ENCODE assay signal across 26 mouse cellular contexts in genomic region chr10:21335534-21335933, GRCm38 (mm10). TPM values are rescaled to one million over a fixed set of nuclear protein-coding genes. Genes with fewer than 3 reads are reported as not detected.
DNase-seq lines count a peak whose midpoint lies in the region; ATAC-seq and TF ChIP-seq lines count a peak whose summit lies in the region.
"Had no signal": no experiment of that assay in that cellular context is flagged by ENCODE, and none has a peak within 500 bp of the region (broad histone marks: within the 10 kb centered on the region; RNA-seq: fewer than 3 reads in every experiment).

No protein-coding gene starts in this region.

- no peak for TF ChIP-seq CTCF in liver, postnatal 0 days (IDR thresholded peaks at IDR 0.05; ENCODE audit: low read depth)

- H3K9ac ChIP-seq in liver, embryonic 13.5 days = no peak overlapping the region
- H3K9ac ChIP-seq in liver, postnatal 0 days (replicated peaks) = no peak overlapping the region
- H3K9ac ChIP-seq: embryonic facial prominence, embryonic 12.5 days; forebrain, embryonic 15.5 days; intestine, embryonic 15.5 days; limb, embryonic 12.5 days; liver, embryonic 15.5 days; neural tube, embryonic 13.5 days had no signal

- no peak overlapping the region for H3K27ac ChIP-seq in liver, embryonic 13.5 days
- no peak overlapping the region for H3K27ac ChIP-seq in liver, postnatal 0 days (ENCODE audit: low read depth)
- H3K27ac ChIP-seq: embryonic facial prominence, embryonic 12.5 days; forebrain, embryonic 15.5 days; heart, embryonic 10.5 days; intestine, embryonic 15.5 days; limb, embryonic 12.5 days; liver, embryonic 15.5 days; neural tube, embryonic 13.5 days had no signal

- no peak for TF ChIP-seq EP300 in liver, postnatal 0 days (IDR thresholded peaks at IDR 0.05; ENCODE audit: low read depth)

- WGBS in liver, embryonic 13.5 days (ENCODE audit: insufficient replicate concordance) = 89% methylated on average over 5 of the region's 5 CpGs
- 91% methylated on average over 5 of the region's 5 CpGs for WGBS in liver, postnatal 0 days (ENCODE audit: insufficient replicate concordance)

- H3K4me2 ChIP-seq in liver, embryonic 13.5 days = no peak overlapping the region
- H3K4me2 ChIP-seq in liver, postnatal 0 days (ENCODE audit: low read depth, low read length) = no peak overlapping the region
- H3K4me2 ChIP-seq: embryonic facial prominence, embryonic 12.5 days; forebrain, embryonic 15.5 days; intestine, embryonic 15.5 days; limb, embryonic 12.5 days; liver, embryonic 15.5 days; neural tube, embryonic 13.5 days had no signal

- ATAC-seq in liver, embryonic 13.5 days (ENCODE audit: low read depth) = peak; percentile 35; the same call in 1 of the 2 replicates
- ATAC-seq in liver, postnatal 0 days = no peak
- ATAC-seq in activated CD4-positive, CD25-positive, alpha-beta regulatory T cell, adult 4 months = peak; percentile 64
- ATAC-seq: forebrain, embryonic 15.5 days; intestine, embryonic 15.5 days had no signal

- intact Hi-C loops in heart, postnatal 14 days (cut with DNase I) = no loop called here

- no peak overlapping the region for H3K4me3 ChIP-seq in liver, embryonic 13.5 days (replicated peaks)
- H3K4me3 ChIP-seq in liver, postnatal 0 days (ENCODE audit: low read depth, low read length) = no peak overlapping the region
- H3K4me3 ChIP-seq: embryonic facial prominence, embryonic 12.5 days; erythroblast, embryonic 14.5 days; forebrain, embryonic 15.5 days; heart, embryonic 10.5 days; intestine, embryonic 15.5 days; limb, embryonic 12.5 days; liver, embryonic 15.5 days; neural tube, embryonic 13.5 days had no signal

- no peaks in the 10 kb centered on the region for H3K27me3 ChIP-seq in liver, embryonic 13.5 days
- H3K27me3 ChIP-seq in liver, postnatal 0 days (ENCODE audit: insufficient read depth, low read length) = no peaks in the 10 kb centered on the region
- H3K27me3 ChIP-seq: embryonic facial prominence, embryonic 12.5 days; forebrain, embryonic 15.5 days; intestine, embryonic 15.5 days; limb, embryonic 12.5 days; liver, embryonic 15.5 days; neural tube, embryonic 13.5 days had no signal

- H3K9me3 ChIP-seq in liver, embryonic 13.5 days (replicated peaks) = no peaks in the 10 kb centered on the region
- H3K9me3 ChIP-seq in liver, postnatal 0 days (ENCODE audit: low read length) = peaks cover 7% of the 10 kb centered on the region
- H3K9me3 ChIP-seq: heart, embryonic 10.5 days; intestine, embryonic 15.5 days; liver, embryonic 15.5 days; neural tube, embryonic 13.5 days had no signal

- H3K36me3 ChIP-seq in liver, embryonic 13.5 days = peaks cover 65% of the 10 kb centered on the region
- peaks cover 43% of the 10 kb centered on the region for H3K36me3 ChIP-seq in liver, postnatal 0 days (replicated peaks; ENCODE audit: insufficient read depth, low read length)

- DNase-seq in liver, embryonic 13.5 days = no peak
- no peak for DNase-seq in liver, postnatal 0 days
- DNase-seq in urinary bladder, postnatal 36 days (ENCODE audit: low spot score in 2 of 2) = peak; percentile 11 to 16
- DNase-seq in urinary bladder, adult 2 months (ENCODE audit: low spot score) = no peak
- no peak for DNase-seq in cerebellum, adult 18-20 months
- no peak for DNase-seq in adipocyte (ENCODE audit: low spot score)
- no peak for DNase-seq in heart, postnatal 14 days
- DNase-seq: adrenal gland, adult 2 months; cerebellum, adult 9-11 months; gastrocnemius, postnatal 36 days; lung, postnatal 14 days; right cerebral cortex, postnatal 14 days; spleen, adult 18-20 months; thymus, adult 2 months had no signal

- H3K4me1 ChIP-seq in liver, embryonic 13.5 days (replicated peaks) = peaks cover 16% of the 10 kb centered on the region
- no peaks in the 10 kb centered on the region for H3K4me1 ChIP-seq in liver, postnatal 0 days (ENCODE audit: insufficient read depth)
- H3K4me1 ChIP-seq: embryonic facial prominence, embryonic 12.5 days; forebrain, embryonic 15.5 days; heart, embryonic 10.5 days; intestine, embryonic 15.5 days; limb, embryonic 12.5 days; neural tube, embryonic 13.5 days had no signal

RNA-seq across cellular contexts. Expression of gene Hbs1l, which starts 39.8 kb away (rescaled TPM):
- polyA plus RNA-seq in liver, embryonic 13.5 days (2015; fragmentation: Nextera tagmentation; extraction: Ambion mirVana) = 67.3 and 81.0 TPM in 2 replicates
- 45.4 and 50.9 TPM in 2 replicates for polyA plus RNA-seq in liver, postnatal 0 days (2015; fragmentation: Nextera tagmentation; extraction: Ambion mirVana)
- 23.7 and 29.3 TPM in 2 replicates for polyA plus RNA-seq in urinary bladder, adult 2 months (2012; rRNA removed)
- 100 to 1,000 TPM; 133 to 141 TPM for polyA plus RNA-seq in activated CD4-positive, CD25-positive, alpha-beta regulatory T cell, adult 4 months (2017; shearing (Covaris generic))
- total RNA-seq in heart, postnatal 14 days (2021) = 10 to 100 TPM; 63.3 to 64.1 TPM

RNA-seq across cellular contexts. Expression of gene Aldh8a1, which starts 41.6 kb away (rescaled TPM):
- 10.8 and 14.6 TPM in 2 replicates for polyA plus RNA-seq in liver, embryonic 13.5 days (2015; fragmentation: Nextera tagmentation; extraction: Ambion mirVana)
- polyA plus RNA-seq in liver, postnatal 0 days (2015; fragmentation: Nextera tagmentation; extraction: Ambion mirVana) = 111 and 117 TPM in 2 replicates
- 0.03 and 0.04 TPM in 2 replicates for polyA plus RNA-seq in urinary bladder, adult 2 months (2012; rRNA removed)
- polyA plus RNA-seq in activated CD4-positive, CD25-positive, alpha-beta regulatory T cell, adult 4 months (2017; shearing (Covaris generic)) = under 1 TPM in 1 of 2 experiments, not detected in 1; 0.29 TPM
- total RNA-seq in heart, postnatal 14 days (2021) = not detected
- total RNA-seq: gastrocnemius, postnatal 36 days; left cerebral cortex, postnatal 10 days; megakaryocyte-erythroid progenitor cell, adult 5-6 weeks had no signal
- polyA plus RNA-seq: adrenal gland, adult 2 months; erythroblast, embryonic 14.5 days; forebrain, embryonic 15.5 days; heart, postnatal 0 days; limb, embryonic 12.5 days; neural tube, embryonic 13.5 days had no signal

Comparison
In these comparisons a context has a peak if more than half of its experiments do, and no peak if none do; other contexts are left out.
1. DNase-seq: peak in urinary bladder, postnatal 36 days (2 of 2); none in liver, embryonic 13.5 days (single experiment), liver, postnatal 0 days (single experiment), urinary bladder, adult 2 months (single experiment), cerebellum, adult 18-20 months (0 of 2), adipocyte (single experiment) and heart, postnatal 14 days (0 of 2).